Mouse (Mus musculus) liver, adult 2 months (tissue): ENCODE results near the gene Ebf1.

ENCODE experiments used
- CTCF ChIP-seq: fragments of 200-500 bp; IDR thresholded peaks from 2 replicates; pipeline ENCODE4 v1.5.1; 2011; ENCODE audit warnings: low read depth, low read length, control low read depth
- POLR2A ChIP-seq: fragments of 200-500 bp; IDR thresholded peaks from 2 replicates; pipeline ENCODE4 v1.6.1; 2011; ENCODE audit warnings: low read length, control low read depth; ENCODE audit not compliant: insufficient read depth; ENCODE audit errors: extremely low read depth

DNA sequence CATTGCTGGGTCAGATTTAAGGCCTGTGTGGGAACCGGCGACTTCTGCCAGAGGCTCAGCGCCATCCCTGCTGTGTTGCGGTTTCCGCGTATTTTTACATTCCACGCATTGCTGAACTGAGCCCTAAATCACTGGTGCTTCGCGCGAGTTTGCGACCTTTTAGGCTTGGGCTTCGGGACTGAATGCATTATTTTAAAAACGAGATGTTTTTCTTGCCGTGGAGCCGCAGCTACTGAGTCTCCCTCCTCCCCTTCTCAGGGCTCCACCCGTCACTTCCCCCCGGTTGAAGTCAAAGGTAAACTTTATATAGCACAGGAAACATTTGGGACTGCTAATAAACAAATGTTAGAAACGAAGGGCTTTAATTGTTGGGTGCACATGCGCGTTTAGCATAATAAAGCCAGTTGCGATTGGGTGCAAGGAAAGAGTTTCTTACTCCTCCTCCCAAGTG is 68.8 kb downstream of the Ebf1 start:
- TF ChIP-seq CTCF, result no peak
- TF ChIP-seq POLR2A, result no peak
